Mouse (Mus musculus): ENCODE data around the gene Pgf.

The Pgf gene

DNA sequence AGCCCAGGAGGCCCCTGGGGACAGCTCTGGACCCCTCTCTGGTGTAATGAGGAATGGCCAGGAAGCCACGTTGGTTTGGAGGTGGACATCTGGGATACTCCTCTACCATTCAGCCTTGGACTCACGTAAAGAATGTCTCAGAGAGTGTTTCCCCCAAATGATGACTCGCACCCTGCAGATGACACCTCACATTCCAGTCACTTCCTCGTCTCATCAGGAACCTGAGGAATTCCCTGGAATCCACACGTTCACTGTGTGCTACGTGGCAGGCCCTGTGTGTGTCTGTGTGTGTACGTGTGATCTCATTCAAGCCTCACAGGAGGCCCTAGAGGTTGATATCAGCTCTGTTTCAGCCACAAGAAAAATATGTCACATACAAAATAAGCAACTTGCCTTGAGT is 8.8 kb upstream of the Pgf start:
- DNase-seq: no peak

DNA sequence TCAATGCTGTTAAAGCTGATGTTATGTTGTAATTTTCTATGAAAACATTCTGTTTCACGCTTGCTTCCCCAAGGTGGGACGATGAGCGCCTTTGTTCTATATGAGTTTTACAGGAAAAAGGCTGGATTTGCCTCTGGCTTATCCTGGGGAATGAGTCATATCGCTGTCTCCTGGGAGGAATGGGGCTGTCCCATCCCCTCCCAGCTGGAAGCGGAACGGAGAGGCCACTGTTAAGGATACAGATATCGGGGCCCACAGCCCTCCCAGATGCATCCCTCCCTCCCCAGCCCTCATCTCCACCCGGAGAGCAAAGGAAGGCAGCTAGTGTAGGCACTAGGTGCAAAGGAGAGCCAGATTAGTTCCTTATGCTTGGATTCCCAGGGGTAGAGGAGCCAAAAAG is 8.2 kb upstream of the Pgf start:
- DNase-seq: no peak

DNA sequence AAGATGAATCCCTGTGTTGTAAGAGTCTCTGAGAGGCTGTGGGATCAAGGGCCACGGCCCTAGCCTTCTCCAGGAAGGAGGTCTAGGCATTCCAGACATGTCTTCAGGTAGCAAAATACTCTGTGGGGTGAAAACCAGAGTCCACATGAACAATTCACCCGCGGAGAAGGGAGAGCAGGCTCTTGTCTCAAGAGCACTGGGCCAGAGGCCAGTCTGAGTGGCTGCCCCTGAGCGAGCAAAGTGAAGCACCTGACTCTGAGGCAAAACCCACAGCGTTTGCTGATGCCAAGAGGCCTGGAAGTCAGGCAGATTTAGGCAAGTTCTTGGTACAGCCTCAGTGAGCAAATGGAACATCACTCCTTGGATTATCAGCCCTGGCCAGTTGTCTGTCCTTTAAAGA is 6.5 kb upstream of the Pgf start:
- peak; percentile 71 to 73 for DNase-seq

DNA sequence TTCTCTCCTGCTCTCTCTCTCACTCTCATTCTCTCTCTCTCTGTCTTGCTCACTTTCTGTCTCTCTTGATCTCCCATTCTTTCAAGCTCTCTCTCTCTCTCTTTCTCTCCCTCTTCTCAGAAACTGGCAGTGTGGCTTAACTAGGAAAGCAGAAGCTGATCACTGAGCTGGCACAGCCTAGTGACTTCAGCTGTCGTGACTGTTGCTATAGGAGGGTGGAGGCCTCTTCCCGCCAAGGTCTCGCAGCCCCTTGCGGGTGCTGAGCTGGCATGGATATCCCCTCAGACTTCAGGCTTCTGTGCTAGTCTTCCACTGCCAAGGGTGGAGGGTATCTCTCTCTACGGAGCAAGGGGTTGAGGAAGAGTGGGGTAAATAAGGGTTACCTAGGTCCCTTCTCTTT is 5.3 kb upstream of the Pgf start:
- no peak for DNase-seq

DNA sequence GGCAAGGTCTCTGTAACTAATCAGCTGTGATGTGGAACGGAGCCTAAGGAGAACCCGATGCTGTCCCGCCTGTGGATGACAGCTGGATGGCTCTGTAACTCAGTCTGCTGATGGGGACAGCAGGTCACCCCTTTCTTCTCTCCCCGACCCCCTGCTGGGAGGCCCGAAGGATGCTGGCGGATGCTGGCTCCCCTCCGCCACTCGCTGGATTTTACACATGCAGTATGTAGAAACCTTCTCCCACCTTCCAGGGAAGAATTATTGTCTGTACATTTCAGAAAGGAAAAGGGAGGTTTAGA is 4.7 kb upstream of the Pgf start:
- no peak for DNase-seq

DNA sequence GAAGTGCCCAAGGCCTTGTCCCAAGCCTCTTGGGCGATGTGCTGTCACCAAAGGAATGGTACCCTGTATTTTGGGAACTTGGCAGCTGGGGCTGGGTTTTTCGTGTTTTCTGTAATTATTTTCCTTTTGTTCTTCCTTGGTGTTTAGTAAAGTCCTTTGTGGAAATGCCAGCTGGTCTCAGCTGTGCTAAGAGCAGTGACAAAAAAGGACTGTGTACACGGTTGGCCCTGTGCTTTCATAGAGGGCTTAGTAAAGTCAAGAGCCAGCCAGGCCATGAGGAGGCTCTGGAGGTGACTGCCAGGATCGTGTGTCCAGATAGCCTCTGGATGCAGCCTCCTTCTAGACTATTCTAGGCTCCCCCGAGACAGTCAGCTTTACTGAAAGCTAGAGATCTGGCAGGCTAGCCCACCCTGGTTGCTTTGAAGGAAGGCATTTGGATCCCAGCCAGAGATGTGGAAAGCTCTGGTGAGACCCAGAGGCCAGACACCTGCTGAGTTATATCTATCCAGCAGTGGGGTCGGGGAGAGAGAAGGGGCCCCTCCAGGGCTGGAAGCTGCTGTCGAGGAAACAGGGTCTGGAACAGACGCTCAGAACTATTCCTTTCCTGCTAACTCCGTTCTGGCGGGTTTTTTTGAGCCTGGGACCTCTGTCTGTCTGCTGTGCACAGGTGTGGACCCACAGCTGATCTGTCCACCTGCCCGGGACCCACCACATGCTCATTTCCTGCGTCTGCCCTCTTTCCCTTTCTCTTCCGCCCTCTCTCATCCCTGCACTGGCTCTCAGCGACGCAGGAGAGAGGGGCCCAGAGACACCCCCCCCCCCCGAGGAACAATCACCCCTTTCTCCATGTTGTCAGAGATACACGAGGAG is 4.1 kb upstream of the Pgf start:
- DNase-seq: no peak

DNA sequence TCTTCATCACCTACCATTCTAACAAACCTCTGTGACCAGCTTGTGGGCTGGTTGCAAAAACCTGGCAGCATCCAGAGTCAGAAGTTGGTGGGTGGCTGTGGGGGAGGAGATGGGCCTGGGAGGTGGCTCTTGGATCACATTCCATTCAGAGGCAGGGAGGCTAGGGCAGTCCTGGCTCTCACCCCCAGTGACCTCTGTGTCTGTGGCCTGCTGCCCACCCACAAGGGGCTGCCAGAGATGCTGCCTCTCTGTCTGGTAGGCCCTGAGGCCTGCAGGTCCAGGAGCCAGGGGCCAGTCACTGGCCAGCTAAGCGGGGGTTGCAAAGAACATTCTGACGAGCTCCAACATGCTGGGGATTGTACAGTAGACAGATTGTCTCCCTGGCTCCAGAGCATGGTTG is 704 bp upstream of the Pgf start:
- no peak for DNase-seq

DNA sequence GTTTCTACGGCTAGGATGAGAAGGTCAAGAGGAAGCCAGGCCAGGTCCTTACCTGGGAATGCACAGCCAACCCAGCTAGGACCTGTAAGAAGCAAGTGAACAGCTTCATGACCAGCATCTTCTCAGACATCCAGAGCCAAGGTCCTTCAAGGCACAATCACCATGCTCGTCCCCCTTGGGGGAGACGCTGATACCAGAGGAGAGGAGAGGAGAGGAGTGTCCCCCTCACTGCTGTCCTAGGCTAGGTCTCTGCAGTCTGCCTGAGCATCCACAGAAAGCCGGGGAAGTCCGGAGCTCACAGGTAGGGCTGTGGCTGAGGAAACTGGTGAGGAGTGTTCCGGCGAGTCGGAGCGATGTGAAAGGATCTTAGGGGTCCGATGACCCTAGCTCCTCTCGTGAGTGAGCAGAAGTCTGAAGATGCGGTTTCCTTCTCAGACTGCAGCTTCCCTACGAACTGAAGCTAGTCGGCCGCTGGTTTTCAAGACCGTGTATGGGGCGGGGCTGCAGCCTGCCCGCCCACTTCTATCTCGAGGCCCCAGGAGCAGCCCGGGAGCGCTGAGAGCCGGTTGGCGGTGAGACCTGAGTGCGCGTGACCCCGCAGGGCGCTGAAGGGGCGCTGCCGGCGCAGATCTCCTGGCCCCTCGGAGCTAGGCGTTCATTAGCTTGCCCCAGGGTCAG is 605 bp downstream of the Pgf start:
- peak; percentile 45 to 46 for DNase-seq

DNA sequence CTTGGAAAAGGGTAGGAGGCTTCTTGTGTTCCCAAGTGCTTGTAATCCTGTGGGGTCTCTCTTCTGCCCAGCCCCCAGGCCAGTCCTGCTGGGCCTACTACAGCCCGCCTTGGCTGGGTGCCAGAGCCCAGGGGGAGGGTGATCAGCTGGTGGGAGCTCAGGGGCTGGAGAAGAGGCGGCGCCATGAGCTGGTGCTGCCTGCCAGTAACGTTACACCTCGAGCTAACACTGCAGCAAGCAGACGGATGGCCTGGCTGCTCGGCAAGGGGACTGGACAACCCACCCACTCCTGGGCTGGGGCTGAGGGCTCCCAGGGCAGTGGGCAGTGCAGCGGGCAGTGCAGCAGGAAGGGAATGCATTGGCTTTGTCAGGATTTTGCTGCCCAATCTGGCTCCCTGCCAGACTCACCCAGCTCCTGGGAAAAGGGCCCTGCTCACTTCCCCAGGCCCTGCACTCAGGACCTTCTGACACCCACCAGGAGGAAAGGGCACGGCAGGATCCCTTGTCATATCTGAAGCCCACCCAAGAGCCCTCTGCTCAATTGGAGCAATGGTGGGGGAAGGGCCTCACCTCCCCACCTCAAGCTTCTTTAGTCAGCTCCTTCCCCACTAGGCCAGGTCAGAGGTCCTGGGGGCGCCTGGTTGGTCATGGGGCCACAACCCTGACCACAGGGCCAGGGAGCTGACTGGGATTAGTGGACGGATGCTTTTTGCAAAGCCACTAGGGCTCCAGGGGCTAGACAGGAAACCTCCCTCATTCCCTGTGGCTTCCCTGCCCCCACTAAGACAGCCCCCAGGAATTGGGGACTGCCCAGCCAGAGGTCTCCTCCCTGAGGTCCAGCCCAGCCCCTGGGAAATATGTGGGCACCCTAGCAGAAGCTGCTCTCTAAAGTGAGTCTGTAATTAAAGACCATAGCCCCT is 1.4 kb downstream of the Pgf start:
- DNase-seq: no peak

DNA sequence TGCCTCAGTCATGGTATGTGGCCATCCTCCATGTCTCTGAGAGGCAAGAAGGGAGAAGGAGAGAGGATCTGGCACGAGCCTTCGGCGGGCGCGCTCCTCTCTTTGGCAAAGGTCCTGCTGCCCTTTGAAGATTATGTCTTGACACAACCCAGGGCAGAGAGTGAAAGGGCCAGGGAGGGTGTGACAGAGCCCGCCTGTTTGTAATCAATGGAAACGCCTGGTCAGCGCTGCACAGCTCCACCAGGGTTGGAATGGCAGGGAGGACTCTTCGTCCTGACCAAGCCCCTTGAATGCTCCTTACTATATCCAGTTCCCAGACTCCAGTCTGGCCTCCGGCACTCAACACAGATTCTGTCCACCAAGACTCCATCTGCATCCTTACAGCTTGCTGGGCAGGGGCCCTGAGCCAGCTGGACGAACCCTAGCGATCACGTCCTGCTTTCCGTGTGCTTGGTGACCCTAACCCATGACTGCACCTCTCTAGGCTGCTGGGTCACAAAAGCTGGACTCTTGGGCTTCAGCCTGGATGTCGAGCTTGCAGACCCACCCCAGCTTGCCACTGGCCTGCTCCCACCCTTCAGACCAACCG is 2.4 kb downstream of the Pgf start:
- DNase-seq: no peak

DNA sequence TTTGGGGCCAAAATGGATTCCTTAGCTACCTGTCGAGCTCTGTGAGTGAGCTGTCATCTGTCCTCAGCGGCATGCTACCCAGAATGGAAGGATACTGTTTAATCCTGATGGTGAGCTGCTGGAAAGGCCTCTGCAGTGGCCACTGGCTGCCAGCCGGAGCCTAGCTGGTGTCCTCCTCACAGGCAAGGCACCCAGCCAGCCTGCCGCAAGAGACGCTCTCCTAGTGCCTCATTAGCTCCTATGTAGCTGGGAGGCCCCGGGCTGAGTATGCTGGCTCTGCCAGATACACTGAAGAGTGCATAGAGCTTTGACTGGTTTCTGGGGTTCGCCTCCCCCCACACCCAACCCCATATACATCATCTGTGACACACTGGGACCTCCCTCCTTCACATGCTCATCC is 3.6 kb downstream of the Pgf start:
- no peak for DNase-seq

DNA sequence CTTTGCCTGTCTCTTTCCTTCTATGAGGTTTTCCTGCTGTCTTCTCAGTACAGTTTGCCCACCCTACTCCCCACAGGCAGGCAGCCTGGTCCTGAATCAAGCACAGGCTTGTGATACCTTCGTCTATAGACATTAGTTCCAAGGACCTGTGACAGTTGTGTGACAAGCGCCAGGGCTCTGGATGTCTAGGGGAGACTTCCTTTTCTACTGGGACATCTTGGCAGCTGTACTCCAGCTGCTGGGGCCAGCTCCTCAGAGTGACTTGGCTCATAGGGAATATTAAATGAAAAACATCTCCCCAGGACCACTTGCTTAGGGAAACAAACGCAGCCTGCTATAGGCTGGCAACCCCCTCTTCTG is 6.7 kb downstream of the Pgf start:
- no peak for DNase-seq

DNA sequence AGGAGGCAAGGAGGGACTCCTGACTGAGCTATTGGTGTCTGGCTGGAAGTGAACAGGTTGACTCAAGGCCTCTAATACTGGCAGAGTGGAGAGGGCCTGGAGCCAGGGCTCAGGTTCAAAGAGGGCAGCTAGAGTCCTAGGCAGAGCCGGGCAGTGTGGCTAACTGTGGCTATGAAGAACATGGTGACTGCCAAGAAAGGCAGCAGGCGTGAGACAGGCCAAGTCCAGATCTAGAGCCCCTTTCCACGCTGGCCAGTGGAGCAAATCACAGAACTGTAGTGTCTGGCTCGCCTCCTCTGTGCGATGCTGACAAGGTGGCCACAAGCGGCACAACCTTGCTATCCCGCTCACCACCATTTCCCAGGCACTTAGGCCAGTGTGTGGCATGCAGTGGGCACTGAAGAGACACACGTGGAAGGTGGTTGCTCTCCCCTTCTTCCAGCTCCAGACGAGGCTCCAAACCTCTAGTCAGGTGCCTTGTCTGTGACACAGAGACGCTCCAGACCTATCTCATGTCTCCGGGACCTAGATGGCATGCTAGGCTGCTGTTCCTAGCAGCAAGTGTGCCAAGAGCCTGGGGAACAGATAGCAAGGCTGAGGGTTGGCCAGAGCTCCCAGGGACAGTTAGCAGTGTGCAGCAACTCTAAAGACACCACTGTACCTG is 7.2 kb downstream of the Pgf start:
- DNase-seq: no peak

DNA sequence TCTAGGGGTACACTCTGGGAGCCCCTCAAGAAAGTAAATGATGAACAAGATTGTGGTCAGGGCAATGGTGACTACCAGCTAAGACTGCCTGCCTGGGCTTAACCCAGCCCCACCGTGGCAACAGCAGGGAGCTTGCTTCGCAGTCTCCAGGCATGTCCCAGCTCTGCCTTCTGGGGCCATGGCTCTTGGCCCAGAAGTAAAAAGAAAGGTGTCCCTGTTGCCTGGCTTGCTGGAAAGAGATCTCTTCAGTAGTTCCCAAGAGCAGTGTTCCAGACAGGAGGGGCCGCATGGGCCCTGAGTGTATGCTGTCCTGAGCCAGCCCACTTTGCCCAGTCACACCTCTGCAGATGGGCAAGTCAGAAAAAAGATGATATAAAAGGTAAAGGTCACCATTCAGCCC is 7.7 kb downstream of the Pgf start:
- DNase-seq: no peak

DNA sequence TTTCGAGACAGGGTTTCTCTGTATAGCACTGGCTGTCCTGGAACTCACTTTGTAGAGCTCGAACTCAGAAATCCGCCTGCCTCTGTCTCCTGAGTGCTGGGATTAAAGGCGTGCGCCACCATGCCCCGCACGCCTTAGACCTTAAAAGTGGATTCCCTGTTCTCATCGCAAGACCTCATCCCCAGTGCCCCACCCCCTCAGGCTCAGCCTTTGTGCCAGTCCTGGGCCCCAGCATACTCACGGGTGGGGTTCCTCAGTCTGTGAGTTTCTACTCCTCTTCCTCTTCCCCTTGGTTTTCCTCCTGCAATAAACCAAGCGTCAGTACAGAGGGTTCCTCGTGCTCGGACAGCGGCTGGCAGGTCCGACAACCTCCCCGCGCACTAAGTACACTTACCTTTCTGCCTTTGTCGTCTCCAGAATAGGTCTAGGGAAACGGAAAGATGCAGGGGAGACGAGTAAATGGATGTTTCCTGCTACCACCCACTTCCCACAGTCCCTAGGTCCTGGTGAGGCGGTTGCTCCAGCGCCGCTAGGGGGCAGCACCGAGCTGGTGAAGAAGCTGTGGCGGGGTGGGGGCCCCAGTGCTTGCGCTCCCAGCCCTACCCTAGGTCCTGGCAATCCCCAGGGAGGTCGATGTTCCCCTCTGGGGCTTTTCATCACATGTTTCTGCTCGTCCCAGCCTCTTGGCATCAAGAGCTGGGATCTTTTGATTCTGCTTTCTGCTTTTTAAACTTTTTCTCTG is 8.3 kb downstream of the Pgf start:
- DNase-seq: peak; percentile 71 to 79

DNA sequence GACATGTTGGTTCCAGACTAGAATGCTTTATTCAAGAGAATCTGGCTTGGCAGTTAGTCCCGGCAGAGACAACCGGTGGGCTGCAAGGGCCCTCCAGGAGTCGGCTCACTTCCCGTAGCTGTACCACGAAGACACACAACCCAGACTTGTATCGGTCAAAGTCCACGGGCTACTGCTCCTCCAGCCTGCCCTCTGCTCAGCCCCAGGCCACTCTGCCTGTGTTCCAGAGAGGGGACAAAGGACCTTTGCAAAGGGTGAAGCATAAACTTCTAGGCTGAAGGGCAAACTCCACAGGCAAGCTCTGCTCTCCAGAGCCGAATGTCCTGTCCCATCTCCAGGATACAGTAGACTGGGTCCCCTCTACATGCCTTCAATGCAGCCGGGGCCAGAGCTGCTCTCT is 11.0 kb downstream of the Pgf start:
- no peak for DNase-seq

DNA sequence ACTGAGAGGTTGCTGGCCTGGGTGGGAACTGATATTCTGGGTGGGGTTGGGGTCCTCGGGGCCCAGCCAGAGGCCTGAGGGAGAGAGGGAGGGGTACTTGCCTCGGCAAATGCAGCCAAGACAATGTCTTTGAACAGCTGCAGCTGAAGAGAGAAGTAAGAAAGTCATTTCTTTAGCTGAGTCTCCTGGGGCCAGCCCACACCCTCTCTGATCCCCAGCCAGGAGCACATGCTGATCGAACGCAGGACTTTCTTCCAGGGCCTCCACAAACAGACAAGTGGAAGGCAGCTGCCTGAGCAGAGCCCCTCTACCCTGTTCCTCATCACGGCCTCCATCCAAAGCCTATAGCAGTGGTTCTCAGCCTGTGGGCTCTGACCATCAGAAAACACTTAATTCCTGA is 12.6 kb downstream of the Pgf start:
- no peak for DNase-seq

DNA sequence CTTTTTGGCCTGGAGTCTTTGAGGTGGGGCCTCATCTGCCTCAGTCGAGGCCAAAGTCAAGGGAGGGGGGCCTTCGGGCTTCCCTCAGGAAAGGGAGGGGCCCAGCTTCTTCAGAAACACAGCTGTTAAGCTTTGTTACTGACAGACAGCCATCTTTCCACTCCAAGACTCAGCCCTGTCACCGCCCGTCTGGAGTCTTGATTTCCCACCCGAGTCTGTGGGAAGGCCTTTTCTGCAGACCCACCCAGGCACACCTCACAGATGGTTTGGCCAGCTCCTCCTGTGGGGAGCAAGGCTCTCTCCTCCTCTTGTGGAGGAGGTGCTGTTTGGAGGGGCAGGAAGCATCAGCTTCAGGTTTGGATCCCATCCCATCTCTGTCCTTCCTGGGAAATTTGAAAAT is 18.0 kb downstream of the Pgf start:
- no peak for DNase-seq

DNA sequence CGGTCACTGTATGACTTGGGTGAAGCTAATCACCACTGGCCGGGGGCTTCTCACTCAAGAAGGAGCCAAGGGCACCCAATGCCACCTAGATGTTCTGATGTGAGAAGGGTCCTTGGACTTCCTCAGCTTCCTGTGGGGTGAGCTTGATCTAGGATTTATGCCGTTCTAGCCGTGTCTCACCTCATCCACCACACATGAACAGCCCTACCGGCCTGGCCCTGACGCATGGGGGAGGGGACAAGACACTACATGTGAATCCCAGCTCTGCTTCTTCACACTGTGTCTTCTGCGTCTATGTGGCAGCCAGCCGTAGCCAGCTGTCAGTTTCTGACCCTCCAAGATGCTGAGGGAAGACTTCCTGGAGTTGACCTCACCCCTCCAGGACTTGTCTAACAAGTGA is 18.8 kb downstream of the Pgf start:
- no peak for DNase-seq

DNA sequence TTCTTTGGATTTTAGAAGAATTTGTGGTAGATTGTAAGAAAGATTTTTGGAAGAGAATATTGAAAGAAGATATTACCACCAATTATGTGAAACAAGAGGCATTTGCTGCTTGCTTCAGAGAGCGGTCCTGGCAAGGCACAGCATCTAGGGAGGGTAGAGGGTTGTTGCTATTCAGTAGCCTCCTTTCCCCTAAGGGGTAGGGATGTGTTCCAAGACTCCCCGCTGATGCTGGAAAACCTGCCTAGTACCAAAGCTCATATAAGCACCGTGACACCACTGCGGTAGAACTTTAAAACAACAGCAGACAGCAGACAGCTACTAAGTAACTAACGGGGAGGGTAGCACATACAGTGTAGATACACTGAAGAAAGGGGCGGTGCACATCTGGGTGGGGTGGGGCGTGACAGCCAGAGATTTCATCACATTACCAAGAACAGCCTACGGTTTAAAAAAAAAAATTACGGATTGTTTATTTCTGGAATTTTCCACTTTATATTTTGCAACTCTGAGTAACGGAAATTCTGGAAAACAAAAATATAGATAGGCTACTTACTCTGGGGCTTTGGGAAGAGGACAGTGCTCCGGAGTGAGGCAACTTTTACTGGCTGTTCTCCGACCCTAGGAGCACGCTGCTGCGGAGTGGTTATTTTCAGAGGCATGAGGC is 19.7 kb downstream of the Pgf start:
- no peak for DNase-seq

DNA sequence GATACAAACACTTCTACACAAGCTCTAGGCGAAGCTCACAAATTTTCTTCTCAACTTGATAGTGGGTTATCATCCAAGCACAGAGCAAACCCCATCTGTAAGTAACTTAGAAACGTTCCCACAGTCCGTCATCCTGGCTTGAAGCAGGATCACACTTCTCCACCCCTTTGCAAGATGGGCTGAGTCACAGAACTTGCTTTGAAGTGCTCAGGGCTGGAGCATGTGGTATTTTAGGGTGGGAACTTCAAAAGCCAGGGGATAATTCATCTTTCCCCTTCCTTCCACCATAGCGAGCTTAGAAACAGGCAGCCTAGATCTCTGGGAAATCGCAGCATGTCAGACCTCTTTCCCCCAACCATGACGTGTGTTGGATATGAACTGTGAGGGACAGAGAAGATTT is 21.3 kb downstream of the Pgf start:
- DNase-seq: no peak

DNA sequence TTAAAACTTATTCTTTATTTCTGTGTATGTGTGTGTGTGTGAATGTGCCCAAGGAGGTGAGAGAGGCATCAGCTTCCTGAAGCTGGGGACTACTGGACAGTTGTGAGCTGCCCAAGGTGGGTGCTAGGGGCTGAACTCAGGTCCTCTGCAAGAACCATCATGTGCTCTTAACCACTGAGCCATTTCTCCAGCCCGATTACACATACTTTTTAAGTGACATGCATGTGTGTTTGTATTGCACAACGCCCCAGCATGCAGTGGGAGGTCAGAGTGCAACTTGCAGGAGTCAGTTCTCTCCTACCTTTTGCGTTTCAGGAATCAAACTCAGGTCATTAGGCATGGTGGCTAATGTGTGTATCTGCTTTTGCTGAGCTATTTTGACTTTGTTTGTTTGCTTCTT is 24.6 kb downstream of the Pgf start:
- no peak for DNase-seq
